Mouse (Mus musculus) ES-CJ7 (cell line): ENCODE data around the gene Foxp1.

Source experiments
- DNase-seq: peaks from one replicate; pipeline ENCODE4 v3.0.0; 2011; ENCODE audit warnings: low read depth, low spot score

Gene Foxp1

GRCm38 (mm10) chr6:99328146-99328545, 194.4 kb downstream of the Foxp1 start:
- DNase-seq, result no peak

GRCm38 (mm10) chr6:99327721-99328120, 194.8 kb downstream of the Foxp1 start:
- no peak for DNase-seq

- no peak for DNase-seq
Observed at GRCm38 (mm10) chr6:99325881-99326280, 196.6 kb downstream of the Foxp1 start.

GRCm38 (mm10) chr6:99325461-99325860, 197.1 kb downstream of the Foxp1 start:
- no peak for DNase-seq

GRCm38 (mm10) chr6:99322132-99322904, 200.2 kb downstream of the Foxp1 start:
- DNase-seq, result no peak

GRCm38 (mm10) chr6:99320444-99320843, 202.1 kb downstream of the Foxp1 start:
- no peak for DNase-seq

- no peak for DNase-seq
Observed at GRCm38 (mm10) chr6:99319415-99320405, 202.8 kb downstream of the Foxp1 start.

GRCm38 (mm10) chr6:99314746-99315145, 207.8 kb downstream of the Foxp1 start:
- no peak for DNase-seq

GRCm38 (mm10) chr6:99310529-99310928, 212.0 kb downstream of the Foxp1 start:
- DNase-seq, result no peak

- DNase-seq, result peak; percentile 52
Observed at GRCm38 (mm10) chr6:99310171-99310500, 212.4 kb downstream of the Foxp1 start.

GRCm38 (mm10) chr6:99309466-99310170, 212.9 kb downstream of the Foxp1 start:
- peak; percentile 13 for DNase-seq

GRCm38 (mm10) chr6:99305751-99306150, 216.8 kb downstream of the Foxp1 start:
- DNase-seq, result no peak

- DNase-seq, result no peak
Observed at GRCm38 (mm10) chr6:99305236-99305635, 217.3 kb downstream of the Foxp1 start.

- DNase-seq, result no peak
Observed at GRCm38 (mm10) chr6:99302662-99303435, 219.7 kb downstream of the Foxp1 start.

- no peak for DNase-seq
Observed at GRCm38 (mm10) chr6:99301923-99302322, 220.6 kb downstream of the Foxp1 start.

GRCm38 (mm10) chr6:99300235-99300634, 222.3 kb downstream of the Foxp1 start:
- DNase-seq, result no peak

- no peak for DNase-seq
Observed at GRCm38 (mm10) chr6:99299196-99299595, 223.3 kb downstream of the Foxp1 start.

GRCm38 (mm10) chr6:99297535-99297934, 225.0 kb downstream of the Foxp1 start:
- DNase-seq, result no peak

GRCm38 (mm10) chr6:99295495-99295894, 227.0 kb downstream of the Foxp1 start:
- no peak for DNase-seq

- DNase-seq, result no peak
Observed at GRCm38 (mm10) chr6:99289220-99289619, 233.3 kb downstream of the Foxp1 start.

GRCm38 (mm10) chr6:99285026-99285425, 237.5 kb downstream of the Foxp1 start:
- DNase-seq, result no peak
